Mouse (Mus musculus): Measurements from ENCODE around the gene Tmem248. TPM values are rescaled to one million over a fixed set of nuclear protein-coding genes. Genes with fewer than 3 reads are reported as not detected.

Tmem248 gene
- total and polyA plus RNA-seq, 3 experiments, result 72.1 to 82.9 (median 80.9) TPM

DNA sequence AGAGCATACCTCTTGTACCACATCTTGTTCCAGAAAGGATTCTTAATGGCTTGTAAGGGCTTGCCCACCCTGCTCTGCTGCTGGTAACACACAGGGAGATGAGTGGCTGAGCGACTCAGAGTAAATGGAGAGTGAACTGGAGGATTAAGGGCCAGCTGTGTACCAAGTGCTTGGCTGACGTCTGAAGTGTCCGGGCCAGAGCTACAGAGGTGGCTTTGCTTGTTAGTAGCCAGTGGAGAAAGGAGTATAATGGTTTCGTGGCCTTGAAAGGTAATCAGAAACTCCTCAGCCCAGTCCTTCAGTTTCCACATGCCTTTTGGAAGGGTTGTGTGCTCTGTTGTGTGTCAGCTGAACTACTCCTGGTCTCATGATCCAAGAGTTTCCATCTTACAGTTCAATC lies 39.0 kb upstream of the Tmem248 start:
- H3K4me2 ChIP-seq (ENCODE audit: insufficient read depth, low read depth, poor library complexity, severe bottlenecking), result peak overlapping the region; percentile 33
- peaks cover 0 to 4% of the 10 kb centered on the region in 2 experiments for H3K36me3 ChIP-seq (replicated peaks in 1 of 2; ENCODE audit: control insufficient read depth in 1 of 2, insufficient read depth in 1 of 2, low read length in 1 of 2)
- H3K4me1 ChIP-seq (ENCODE audit: control insufficient read depth in 1 of 2, insufficient read depth in 2 of 2), result peaks cover 18 to 88% of the 10 kb centered on the region in 2 experiments
- H3K27me3 ChIP-seq (replicated peaks), result no peaks in the 10 kb centered on the region
- dilution Hi-C loops (cut with MboI; ENCODE audit: extremely low pct_ligation_motif_present, extremely low pct_unique_long_range_greater_than_20kb, low sequenced_read_pairs), result no loop called here
- peak overlapping the region; percentile 10; the same call in 1 of the 2 replicates for H3K9ac ChIP-seq (ENCODE audit: insufficient read depth, low read depth)
- in situ Hi-C loops (cut with MboI; ENCODE audit: low pct_ligation_motif_present, low pct_unique_long_range_greater_than_20kb, low sequenced_read_pairs), result no loop called here
- no peak overlapping the region for H3K4me3 ChIP-seq (replicated peaks in 1 of 3; ENCODE audit: low read depth in 2 of 3, low read length in 2 of 3, poor library complexity in 1 of 3)
- H3K27ac ChIP-seq (ENCODE audit: insufficient read depth, low read depth), result peak overlapping the region; percentile 5; the same call in 1 of the 2 replicates
- H3K79me2 ChIP-seq (replicated peaks; ENCODE audit: control insufficient read depth, extremely low read depth, insufficient read depth, poor library complexity, severe bottlenecking), result peaks cover 88% of the 10 kb centered on the region
- no peak for TF ChIP-seq TBP (conservative IDR thresholded peaks at IDR 0.05; ENCODE audit: low read depth, low read length)
- no peak for TF ChIP-seq MYC (IDR thresholded peaks at IDR 0.05; ENCODE audit: low read depth, low read length)
- no peak for TF ChIP-seq HCFC1 (IDR thresholded peaks at IDR 0.05; ENCODE audit: low read depth, low read length)
- TF ChIP-seq MAFK (IDR thresholded peaks at IDR 0.05; ENCODE audit: insufficient replicate concordance, low read length), result no peak
- no peak for TF ChIP-seq CTCF (conservative IDR thresholded peaks at IDR 0.05 in 1 of 2, IDR thresholded peaks at IDR 0.05 in 1 of 2; ENCODE audit: low read depth in 2 of 2, low read length in 2 of 2)
- TF ChIP-seq RAD21 (IDR thresholded peaks at IDR 0.05; ENCODE audit: low read depth, low read length), result no peak
- TF ChIP-seq MAZ (IDR thresholded peaks at IDR 0.05; ENCODE audit: low read depth, low read length), result no peak
- no peak for TF ChIP-seq JUN (IDR thresholded peaks at IDR 0.05; ENCODE audit: insufficient read depth, low read depth, low read length)
- TF ChIP-seq BHLHE40 (IDR thresholded peaks at IDR 0.05; ENCODE audit: low read depth, low read length), result no peak
- no peak for TF ChIP-seq ZKSCAN1 (IDR thresholded peaks at IDR 0.05; ENCODE audit: borderline replicate concordance, low read depth, low read length)
- TF ChIP-seq USF1 (IDR thresholded peaks at IDR 0.05; ENCODE audit: low read depth, low read length), result no peak
- TF ChIP-seq PAX5 (IDR thresholded peaks at IDR 0.05; ENCODE audit: low read length), result no peak
- no peak for TF ChIP-seq POLR2A (IDR thresholded peaks at IDR 0.05; ENCODE audit: low read depth, low read length)
- TF ChIP-seq GABPA (IDR thresholded peaks at IDR 0.05; ENCODE audit: insufficient replicate concordance, low read depth, low read length), result no peak
- no peak for TF ChIP-seq ZNF384 (IDR thresholded peaks at IDR 0.05; ENCODE audit: low read depth, low read length)
- no peak for TF ChIP-seq POLR2AphosphoS2 (IDR thresholded peaks at IDR 0.05; ENCODE audit: low read depth, low read length)
- DNase-seq (ENCODE audit: extremely low read depth), result no peak
- no peaks in the 10 kb centered on the region for H3K9me3 ChIP-seq (replicated peaks; ENCODE audit: low read length)

DNA sequence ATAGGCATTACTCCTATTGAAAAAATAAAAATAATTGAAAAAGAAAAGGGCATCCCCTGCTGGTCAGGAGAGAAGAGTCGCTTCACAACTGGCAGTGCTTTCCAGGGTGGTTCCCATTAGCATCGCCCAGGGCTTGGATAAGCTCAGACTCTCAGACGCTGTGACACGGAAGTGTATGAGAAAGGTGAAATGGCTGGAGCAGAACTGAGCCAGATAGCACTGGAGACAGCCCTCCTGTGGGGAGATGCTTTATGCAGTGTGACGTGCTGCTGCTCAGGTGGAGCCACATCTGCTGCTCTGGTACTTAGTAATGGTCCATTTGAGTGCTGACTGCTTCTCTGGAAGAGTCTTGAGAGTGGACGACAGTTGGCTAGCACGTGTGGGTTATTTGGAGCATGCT lies 36.5 kb upstream of the Tmem248 start:
- peaks cover 0 to 18% of the 10 kb centered on the region in 2 experiments for H3K36me3 ChIP-seq (replicated peaks in 1 of 2; ENCODE audit: control insufficient read depth in 1 of 2, insufficient read depth in 1 of 2, low read length in 1 of 2)
- peaks cover 81% of the 10 kb centered on the region for H3K79me2 ChIP-seq (replicated peaks; ENCODE audit: control insufficient read depth, extremely low read depth, insufficient read depth, poor library complexity, severe bottlenecking)
- in situ Hi-C loops (cut with MboI; ENCODE audit: low pct_ligation_motif_present, low pct_unique_long_range_greater_than_20kb, low sequenced_read_pairs), result no loop called here
- peaks cover 37 to 88% of the 10 kb centered on the region in 2 experiments for H3K4me1 ChIP-seq (ENCODE audit: control insufficient read depth in 1 of 2, insufficient read depth in 2 of 2)
- peak overlapping the region; percentile 90 for H3K4me2 ChIP-seq (ENCODE audit: insufficient read depth, low read depth, poor library complexity, severe bottlenecking)
- H3K27ac ChIP-seq (ENCODE audit: insufficient read depth, low read depth), result peak overlapping the region; percentile 88
- dilution Hi-C loops (cut with MboI; ENCODE audit: extremely low pct_ligation_motif_present, extremely low pct_unique_long_range_greater_than_20kb, low sequenced_read_pairs), result no loop called here
- H3K9me3 ChIP-seq (replicated peaks; ENCODE audit: low read length), result no peaks in the 10 kb centered on the region
- peak overlapping the region in 1 of 3 experiments; percentile 22 for H3K4me3 ChIP-seq (replicated peaks in 1 of 3; ENCODE audit: low read depth in 2 of 3, low read length in 2 of 3, poor library complexity in 1 of 3)
- peak overlapping the region; percentile 0; the same call in 1 of the 2 replicates for H3K9ac ChIP-seq (ENCODE audit: insufficient read depth, low read depth)
- peak; percentile 64 for DNase-seq (ENCODE audit: extremely low read depth)
- H3K27me3 ChIP-seq (replicated peaks), result no peaks in the 10 kb centered on the region
- TF ChIP-seq SMC3 (IDR thresholded peaks at IDR 0.05; ENCODE audit: low read depth, low read length), result peak; percentile 35
- TF ChIP-seq RAD21 (IDR thresholded peaks at IDR 0.05; ENCODE audit: low read depth, low read length), result peak; percentile 2
- TF ChIP-seq RCOR1 (conservative IDR thresholded peaks at IDR 0.05; ENCODE audit: low read depth, low read length), result no peak
- no peak for TF ChIP-seq JUND (conservative IDR thresholded peaks at IDR 0.05; ENCODE audit: low read depth, low read length)
- 0 out of 2 replicates have a peak, but pooled peaks have one; percentile 18 for TF ChIP-seq IRF4 (IDR thresholded peaks at IDR 0.05; ENCODE audit: low read depth, low read length)
- no peak for TF ChIP-seq KAT2A (IDR thresholded peaks at IDR 0.05; ENCODE audit: insufficient replicate concordance, low read length)
- TF ChIP-seq PAX5 (IDR thresholded peaks at IDR 0.05; ENCODE audit: low read length), result no peak
- TF ChIP-seq ZNF384 (IDR thresholded peaks at IDR 0.05; ENCODE audit: low read depth, low read length), result peak; percentile 43
- TF ChIP-seq EP300 (IDR thresholded peaks at IDR 0.05; ENCODE audit: low read length), result no peak
- TF ChIP-seq CTCF (conservative IDR thresholded peaks at IDR 0.05 in 1 of 2, IDR thresholded peaks at IDR 0.05 in 1 of 2; ENCODE audit: low read depth in 2 of 2, low read length in 2 of 2), result peak; percentile 41 to 55; a peak in 3 of 4 replicates
- TF ChIP-seq POLR2AphosphoS2 (IDR thresholded peaks at IDR 0.05; ENCODE audit: low read depth, low read length), result no peak
- 0 out of 2 replicates have a peak, but pooled peaks have one; percentile 9 for TF ChIP-seq ZC3H11A (IDR thresholded peaks at IDR 0.05; ENCODE audit: low read depth, low read length)
- no peak for TF ChIP-seq HCFC1 (IDR thresholded peaks at IDR 0.05; ENCODE audit: low read depth, low read length)
- no peak for TF ChIP-seq USF2 (conservative IDR thresholded peaks at IDR 0.05; ENCODE audit: low read depth, low read length)
- TF ChIP-seq USF1 (IDR thresholded peaks at IDR 0.05; ENCODE audit: low read depth, low read length), result no peak
- TF ChIP-seq POLR2A (IDR thresholded peaks at IDR 0.05; ENCODE audit: low read depth, low read length), result no peak
- TF ChIP-seq JUN (IDR thresholded peaks at IDR 0.05; ENCODE audit: insufficient read depth, low read depth, low read length), result no peak
- peak; percentile 41; the same call in 1 of the 2 replicates for TF ChIP-seq NELFE (IDR thresholded peaks at IDR 0.05; ENCODE audit: low read depth, low read length)
- no peak for TF ChIP-seq MAFK (IDR thresholded peaks at IDR 0.05; ENCODE audit: insufficient replicate concordance, low read length)
- TF ChIP-seq GABPA (IDR thresholded peaks at IDR 0.05; ENCODE audit: insufficient replicate concordance, low read depth, low read length), result no peak
- TF ChIP-seq MAX (IDR thresholded peaks at IDR 0.05; ENCODE audit: low read length), result peak; percentile 64
- TF ChIP-seq ZMIZ1 (IDR thresholded peaks at IDR 0.05; ENCODE audit: low read depth, low read length), result no peak
- peak; percentile 87 for TF ChIP-seq BHLHE40 (IDR thresholded peaks at IDR 0.05; ENCODE audit: low read depth, low read length)
- peak; percentile 62 for TF ChIP-seq SIN3A (IDR thresholded peaks at IDR 0.05; ENCODE audit: low read length)
- peak; percentile 41; the same call in 1 of the 2 replicates for TF ChIP-seq ETS1 (conservative IDR thresholded peaks at IDR 0.05; ENCODE audit: low read depth, low read length)
- TF ChIP-seq MYC (IDR thresholded peaks at IDR 0.05; ENCODE audit: low read depth, low read length), result peak; percentile 55; the same call in 1 of the 2 replicates
- no peak for TF ChIP-seq ZKSCAN1 (IDR thresholded peaks at IDR 0.05; ENCODE audit: borderline replicate concordance, low read depth, low read length)

Measured in CH12.LX (cell line).